Mouse (Mus musculus): ENCODE data around the gene Gm30083. TPM values are rescaled to one million over a fixed set of nuclear protein-coding genes. Genes with fewer than 3 reads are reported as not detected.

The Gm30083 gene
- 0.28 TPM for polyA plus RNA-seq (2014; fragmentation: Illumina TruSeq; extraction: RNeasy Lipid Tissue Mini Kit (QIAGEN cat#74804); ENCODE audit: low read depth, low replicate concordance)

GRCm38 (mm10) chr14:34015063-34015462, at the start of gene Gm30083:
Gene Gm30083, minus strand, starts transcription at chr14:34015182.

GRCm38 (mm10) chr14:34052516-34052915, 37.5 kb upstream of the Gm30083 start, which contains the start of gene Antxrl:
Gene Antxrl, plus strand, starts transcription at chr14:34052707.

GRCm38 (mm10) chr14:34016381-34016780, 1.4 kb upstream of the Gm30083 start, which contains the start of gene Gm5460:
Gene Gm5460, plus strand, starts transcription at chr14:34016758.

GRCm38 (mm10) chr14:33978604-33979059, 36.4 kb downstream of the Gm30083 start, which contains the start of gene Zfp488:
Gene Zfp488, minus strand, starts transcription at chr14:33978764.

GRCm38 (mm10) chr14:33953761-33954160, 61.2 kb downstream of the Gm30083 start, which contains the start of gene Rbp3:
Gene Rbp3, plus strand, starts transcription at chr14:33954003.

GRCm38 (mm10) chr14:33940739-33941138, 74.2 kb downstream of the Gm30083 start, which contains the start of gene Gdf2:
Gene Gdf2, plus strand, starts transcription at chr14:33941039.

Other genes starting within 250 kb of the Gm30083 start
- gene Gdf10, start 91.6 kb downstream of the Gm30083 start, polyA plus RNA-seq (2014; fragmentation: Illumina TruSeq; extraction: RNeasy Lipid Tissue Mini Kit (QIAGEN cat#74804); ENCODE audit: low read depth, low replicate concordance) = 3.1 TPM
- not detected for gene Gdf2, start 74.1 kb downstream of the Gm30083 start, polyA plus RNA-seq (2014; fragmentation: Illumina TruSeq; extraction: RNeasy Lipid Tissue Mini Kit (QIAGEN cat#74804); ENCODE audit: low read depth, low replicate concordance)
- gene Rbp3, start 61.2 kb downstream of the Gm30083 start, polyA plus RNA-seq (2014; fragmentation: Illumina TruSeq; extraction: RNeasy Lipid Tissue Mini Kit (QIAGEN cat#74804); ENCODE audit: low read depth, low replicate concordance) = not detected
- 0.09 TPM for gene Zfp488, start 36.4 kb downstream of the Gm30083 start, polyA plus RNA-seq (2014; fragmentation: Illumina TruSeq; extraction: RNeasy Lipid Tissue Mini Kit (QIAGEN cat#74804); ENCODE audit: low read depth, low replicate concordance)
- gene Gm5460, start 1.6 kb upstream of the Gm30083 start, polyA plus RNA-seq (2014; fragmentation: Illumina TruSeq; extraction: RNeasy Lipid Tissue Mini Kit (QIAGEN cat#74804); ENCODE audit: low read depth, low replicate concordance) = not detected
- not detected for gene Antxrl, start 37.5 kb upstream of the Gm30083 start, polyA plus RNA-seq (2014; fragmentation: Illumina TruSeq; extraction: RNeasy Lipid Tissue Mini Kit (QIAGEN cat#74804); ENCODE audit: low read depth, low replicate concordance)
- 17.8 TPM for gene Anxa8, start 70.8 kb upstream of the Gm30083 start, polyA plus RNA-seq (2014; fragmentation: Illumina TruSeq; extraction: RNeasy Lipid Tissue Mini Kit (QIAGEN cat#74804); ENCODE audit: low read depth, low replicate concordance)
- gene A630023A22Rik, start 87.6 kb upstream of the Gm30083 start, polyA plus RNA-seq (2014; fragmentation: Illumina TruSeq; extraction: RNeasy Lipid Tissue Mini Kit (QIAGEN cat#74804); ENCODE audit: low read depth, low replicate concordance) = 0.60 TPM
- gene Npy4r, start 137.3 kb upstream of the Gm30083 start, polyA plus RNA-seq (2014; fragmentation: Illumina TruSeq; extraction: RNeasy Lipid Tissue Mini Kit (QIAGEN cat#74804); ENCODE audit: low read depth, low replicate concordance) = 7.3 TPM
- gene Gprin2, start 186.5 kb upstream of the Gm30083 start, polyA plus RNA-seq (2014; fragmentation: Illumina TruSeq; extraction: RNeasy Lipid Tissue Mini Kit (QIAGEN cat#74804); ENCODE audit: low read depth, low replicate concordance) = 0.16 TPM
- 0.60 TPM for gene Syt15, start 204.4 kb upstream of the Gm30083 start, polyA plus RNA-seq (2014; fragmentation: Illumina TruSeq; extraction: RNeasy Lipid Tissue Mini Kit (QIAGEN cat#74804); ENCODE audit: low read depth, low replicate concordance)

Measured in sigmoid colon, adult 10 weeks (tissue).